Mouse (Mus musculus): ENCODE data around the gene Golga2. TPM values are rescaled to one million over a fixed set of nuclear protein-coding genes. Genes with fewer than 3 reads are reported as not detected.
A peak's percentile ranks its signal among the peaks of the same experiment; 100 is the strongest.

Golga2 gene
- polyA plus RNA-seq, 1 experiment from 2014 or later: 25.6 TPM

- H3K4me1 ChIP-seq (replicated peaks): peaks cover 33% of the 10 kb centered on the region
- peak within 1 kb of the TSS; percentile 93 for H3K9ac ChIP-seq
- peaks cover 19% of the 10 kb centered on the region; the same call in 1 of the 2 replicates for H3K36me3 ChIP-seq
- ATAC-seq (ENCODE audit: low FRiP score): peak; percentile 70
- 0 out of 2 replicates have a peak, but pooled peaks cover 10% of the 10 kb centered on the region for H3K27me3 ChIP-seq
- peak within 1 kb of the TSS; percentile 97 for H3K27ac ChIP-seq
- H3K4me3 ChIP-seq: peak within 1 kb of the TSS; percentile 73
- peak within 1 kb of the TSS; percentile 78 for H3K4me2 ChIP-seq
- under 1% methylated on average over 47 of the region's 52 CpGs for WGBS
- H3K9me3 ChIP-seq: no peaks in the 10 kb centered on the region
These were observed 65.2 kb downstream of the Golga2 start, which contains the start of gene Ciz1 for GRCm38 (mm10) chr2:32352151-32353006. Gene Ciz1, plus strand, starts transcription at chr2:32352327.

- ATAC-seq (ENCODE audit: low FRiP score): peak; percentile 69
- under 1% methylated on average over 63 of the region's 63 CpGs for WGBS
These were observed 65.9 kb downstream of the Golga2 start, which contains the start of gene Dnm1 for GRCm38 (mm10) chr2:32353007-32353542. Gene Dnm1, minus strand, starts transcription at chr2:32353338.

GRCm38 (mm10) chr2:32353836-32354235 lies 66.7 kb downstream of the Golga2 start:
- Histone ChIP-seq H3K9me3 (no peaks in the 10 kb centered on the region), H3K9ac (peak overlapping the region; percentile 93; the same call in 1 of the 2 replicates), H3K36me3 (peaks cover 7% of the 10 kb centered on the region; the same call in 1 of the 2 replicates), H3K27me3 (0 out of 2 replicates have a peak, but pooled peaks cover 15% of the 10 kb centered on the region), H3K4me3 (0 out of 2 replicates have a peak overlapping the region, but pooled peaks have one; percentile 73), H3K4me1 (replicated peaks) (peaks cover 33% of the 10 kb centered on the region), H3K27ac (no peak overlapping the region), H3K4me2 (peak overlapping the region; percentile 78; the same call in 1 of the 2 replicates)
- 79% methylated on average over 6 of the region's 6 CpGs for WGBS
- ATAC-seq (ENCODE audit: low FRiP score): no peak

More at GRCm38 (mm10) chr2:32353007-32353542, 65.9 kb downstream of the Golga2 start, which contains the start of gene Dnm1:
- H3K9me3 ChIP-seq: no peaks in the 10 kb centered on the region
- peak within 1 kb of the TSS; percentile 93 for H3K9ac ChIP-seq
- peak within 1 kb of the TSS; percentile 78 for H3K4me2 ChIP-seq
- 0 out of 2 replicates have a peak, but pooled peaks cover 15% of the 10 kb centered on the region for H3K27me3 ChIP-seq
- H3K4me3 ChIP-seq: peak within 1 kb of the TSS; percentile 73
- peaks cover 15% of the 10 kb centered on the region; the same call in 1 of the 2 replicates for H3K36me3 ChIP-seq
- H3K27ac ChIP-seq: peak within 1 kb of the TSS; percentile 97
- peaks cover 33% of the 10 kb centered on the region for H3K4me1 ChIP-seq (replicated peaks)

GRCm38 (mm10) chr2:32354336-32354895 lies 67.2 kb downstream of the Golga2 start:
- Histone ChIP-seq H3K27me3 (0 out of 2 replicates have a peak, but pooled peaks cover 15% of the 10 kb centered on the region), H3K36me3 (peaks cover 1% of the 10 kb centered on the region; the same call in 1 of the 2 replicates), H3K9me3 (no peaks in the 10 kb centered on the region), H3K4me2 (no peak overlapping the region), H3K4me3 (no peak overlapping the region), H3K4me1 (replicated peaks) (peaks cover 32% of the 10 kb centered on the region), H3K9ac (no peak overlapping the region), H3K27ac (no peak overlapping the region)
- ATAC-seq (ENCODE audit: low FRiP score): no peak
- WGBS: 85% methylated on average over 3 of the region's 3 CpGs

GRCm38 (mm10) chr2:32356216-32356615 lies 69.0 kb downstream of the Golga2 start:
- no peak overlapping the region for H3K4me2 ChIP-seq
- H3K27ac ChIP-seq: no peak overlapping the region
- no peaks in the 10 kb centered on the region for H3K36me3 ChIP-seq
- no peak overlapping the region for H3K9ac ChIP-seq
- 82% methylated on average over 10 of the region's 10 CpGs for WGBS
- no peaks in the 10 kb centered on the region for H3K9me3 ChIP-seq
- ATAC-seq (ENCODE audit: low FRiP score): no peak
- H3K27me3 ChIP-seq: 0 out of 2 replicates have a peak, but pooled peaks cover 11% of the 10 kb centered on the region
- peaks cover 21% of the 10 kb centered on the region for H3K4me1 ChIP-seq (replicated peaks)
- H3K4me3 ChIP-seq: no peak overlapping the region

Small RNA genes within 50 kb of the gene (microRNA-seq; reads per million reads assigned to microRNA genes)
- not detected for gene Gm23363
- gene Mir199b: 160 reads per million, percentile 56 among the genes with 10 or more reads in this experiment

Other genes with a start within 250 kb of the Golga2 start
- gene Fam78a, start 202.5 kb upstream of the Golga2 start, polyA plus RNA-seq (2015; fragmentation: Nextera tagmentation; extraction: Ambion mirVana): 0.63 and 0.74 TPM in 2 replicates
- gene Plpp7, start 191.9 kb upstream of the Golga2 start, polyA plus RNA-seq (2015; fragmentation: Nextera tagmentation; extraction: Ambion mirVana): 21.6 and 21.7 TPM in 2 replicates
- 65.8 and 68.8 TPM in 2 replicates for gene Prrc2b, start 136.3 kb upstream of the Golga2 start, polyA plus RNA-seq (2015; fragmentation: Nextera tagmentation; extraction: Ambion mirVana)
- gene Pomt1, start 50.8 kb upstream of the Golga2 start, polyA plus RNA-seq (2015; fragmentation: Nextera tagmentation; extraction: Ambion mirVana): 24.4 and 24.9 TPM in 2 replicates
- 78.6 and 80.2 TPM in 2 replicates for gene Uck1, start 27.2 kb upstream of the Golga2 start, polyA plus RNA-seq (2015; fragmentation: Nextera tagmentation; extraction: Ambion mirVana)
- 437 and 458 TPM in 2 replicates for gene Swi5, start 691 bp downstream of the Golga2 start, polyA plus RNA-seq (2015; fragmentation: Nextera tagmentation; extraction: Ambion mirVana)
- gene Ciz1, start 64.9 kb downstream of the Golga2 start, polyA plus RNA-seq (2015; fragmentation: Nextera tagmentation; extraction: Ambion mirVana): 52.4 and 53.7 TPM in 2 replicates
- gene Dnm1, start 66.0 kb downstream of the Golga2 start, polyA plus RNA-seq (2015; fragmentation: Nextera tagmentation; extraction: Ambion mirVana): 42.7 and 44.3 TPM in 2 replicates
- 103 and 108 TPM in 2 replicates for gene 1110008P14Rik, start 94.6 kb downstream of the Golga2 start, polyA plus RNA-seq (2015; fragmentation: Nextera tagmentation; extraction: Ambion mirVana)
- 1.0 TPM in 1 of 2 replicates, not detected in the other for gene Lcn2, start 100.9 kb downstream of the Golga2 start, polyA plus RNA-seq (2015; fragmentation: Nextera tagmentation; extraction: Ambion mirVana)
- 41.2 and 41.3 TPM in 2 replicates for gene Ptges2, start 108.5 kb downstream of the Golga2 start, polyA plus RNA-seq (2015; fragmentation: Nextera tagmentation; extraction: Ambion mirVana)
- 5.1 and 5.9 TPM in 2 replicates for gene Naif1, start 163.1 kb downstream of the Golga2 start, polyA plus RNA-seq (2015; fragmentation: Nextera tagmentation; extraction: Ambion mirVana)
- gene Slc25a25, start 164.1 kb downstream of the Golga2 start, polyA plus RNA-seq (2015; fragmentation: Nextera tagmentation; extraction: Ambion mirVana): 46.2 and 50.1 TPM in 2 replicates
- gene Fam102a, start 247.9 kb downstream of the Golga2 start, polyA plus RNA-seq (2015; fragmentation: Nextera tagmentation; extraction: Ambion mirVana): 7.0 and 7.1 TPM in 2 replicates